Mouse (Mus musculus) kidney, postnatal 14 days (tissue): ENCODE data around the gene Naa25.
A peak's percentile ranks its signal among the peaks of the same experiment; 100 is the strongest.

Source experiments
- DNase-seq: peaks from one replicate; pipeline ENCODE4 v3.0.0; 2022; ENCODE audit warnings: mixed read lengths

Naa25 gene

GRCm38 (mm10) chr5:121397187-121398145, at the start of gene Naa25:
TSS of gene Naa25 (plus strand) at chr5:121397936.
- DNase-seq: peak; percentile 97

GRCm38 (mm10) chr5:121359229-121359628, 38.5 kb upstream of the Naa25 start:
- DNase-seq: no peak

GRCm38 (mm10) chr5:121361696-121362095, 36.0 kb upstream of the Naa25 start:
- no peak for DNase-seq

GRCm38 (mm10) chr5:121363441-121363840, 34.3 kb upstream of the Naa25 start:
- DNase-seq: no peak

GRCm38 (mm10) chr5:121366449-121367225, 31.1 kb upstream of the Naa25 start:
- DNase-seq: no peak

- no peak for DNase-seq
These were observed 30.5 kb upstream of the Naa25 start for GRCm38 (mm10) chr5:121367255-121367654.

- DNase-seq: no peak
These were observed 26.0 kb upstream of the Naa25 start for GRCm38 (mm10) chr5:121371712-121372111.

GRCm38 (mm10) chr5:121374790-121375189, 22.9 kb upstream of the Naa25 start:
- no peak for DNase-seq

- DNase-seq: peak; percentile 38
These were observed 20.8 kb upstream of the Naa25 start for GRCm38 (mm10) chr5:121376972-121377371.

GRCm38 (mm10) chr5:121378678-121379256, 19.0 kb upstream of the Naa25 start:
- no peak for DNase-seq

- no peak for DNase-seq
These were observed 17.0 kb upstream of the Naa25 start for GRCm38 (mm10) chr5:121380692-121381091.

GRCm38 (mm10) chr5:121383857-121384756, 13.6 kb upstream of the Naa25 start:
- DNase-seq: no peak

- DNase-seq: no peak
These were observed 12.8 kb upstream of the Naa25 start for GRCm38 (mm10) chr5:121384757-121385460.

GRCm38 (mm10) chr5:121385461-121386119, 12.1 kb upstream of the Naa25 start, which contains the start of gene Trafd1:
TSS of gene Trafd1 (minus strand) at chr5:121385632.
- DNase-seq: peak; percentile 97

- DNase-seq: no peak
These were observed 11.4 kb upstream of the Naa25 start for GRCm38 (mm10) chr5:121386120-121386909.

GRCm38 (mm10) chr5:121387126-121387525, 10.6 kb upstream of the Naa25 start:
- DNase-seq: no peak

- no peak for DNase-seq
These were observed 8.6 kb upstream of the Naa25 start for GRCm38 (mm10) chr5:121389106-121389505.

GRCm38 (mm10) chr5:121389691-121390090, 8.0 kb upstream of the Naa25 start:
- no peak for DNase-seq

- peak; percentile 60 for DNase-seq
These were observed 4.9 kb upstream of the Naa25 start for GRCm38 (mm10) chr5:121392667-121393380.
